In the genomic region with DNA sequence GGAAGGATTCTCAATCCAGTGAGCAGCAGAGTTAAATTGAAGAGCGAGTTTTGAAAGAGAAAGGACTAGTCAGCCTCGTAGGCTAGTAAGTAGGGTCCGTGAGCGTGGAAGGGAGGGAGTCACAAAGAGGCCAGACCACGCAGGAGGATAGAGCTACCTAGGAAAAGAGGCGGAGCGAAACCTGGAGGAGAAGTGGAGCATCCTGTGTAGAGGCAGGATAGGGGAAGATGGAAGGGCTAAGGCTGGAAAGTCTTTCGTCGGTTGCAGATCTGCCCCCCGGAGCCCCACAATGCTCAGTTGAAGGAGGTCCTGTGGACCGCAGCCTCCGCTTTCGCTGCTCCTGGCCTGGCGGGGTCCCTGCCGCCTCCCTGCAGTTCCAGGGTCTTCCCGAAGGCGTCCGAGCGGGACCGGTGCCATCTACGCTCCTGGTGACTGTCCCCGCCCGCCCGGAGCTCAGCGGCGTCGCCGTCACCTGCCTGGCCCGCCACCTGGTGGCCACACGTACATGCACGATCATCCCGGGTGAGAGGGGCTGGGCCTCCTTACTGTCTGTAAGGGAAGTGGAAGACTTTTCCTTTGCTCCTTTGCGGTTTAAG, we compare ENCODE assay signal across 8 mouse cellular contexts. TPM values are rescaled to one million over a fixed set of nuclear protein-coding genes. Genes with fewer than 3 reads are reported as not detected.
A peak's percentile ranks its signal among the peaks of the same experiment; 100 is the strongest.
DNase-seq lines count a peak whose midpoint lies in the region; ATAC-seq and TF ChIP-seq lines count a peak whose summit lies in the region.

No protein-coding gene starts in this region.

- no peak for TF ChIP-seq POLR2A in cerebellum, adult 2 months (IDR thresholded peaks at IDR 0.05; ENCODE audit: borderline replicate concordance, insufficient read depth, low read length)

- peaks cover 5% of the 10 kb centered on the region; the same call in 1 of the 2 replicates for H3K4me1 ChIP-seq in cerebellum, adult 2 months (ENCODE audit: control insufficient read depth, insufficient read depth, low read length)

- WGBS in cerebellum, adult 2 months = 2% methylated on average over 33 of the region's 33 CpGs

- peak; percentile 88 for DNase-seq in Muller cell, postnatal 12 days (ENCODE audit: inconsistent ontology term)
- DNase-seq in cerebellum, adult 2 months = peak; percentile 77 to 80
- DNase-seq in forelimb bud, embryonic 11.5 days (ENCODE audit: low read depth, low spot score) = peak; percentile 68
- peak; percentile 83 to 87 for DNase-seq in layer of hippocampus, postnatal 10 days (ENCODE audit: low spot score in 2 of 2)
- peak; percentile 86 for DNase-seq in lung, postnatal 14 days
- peak; percentile 75 for DNase-seq in ovary, postnatal 14 days (ENCODE audit: low spot score)
- peak; percentile 81 for DNase-seq in thymus, postnatal 25 days

- peak overlapping the region; percentile 70 for H3K4me3 ChIP-seq in cerebellum, adult 2 months (replicated peaks; ENCODE audit: insufficient read depth, low read depth, low read length)

- H3K27me3 ChIP-seq in cerebellum, adult 2 months (ENCODE audit: control insufficient read depth, insufficient read depth, low read length) = no peaks in the 10 kb centered on the region

- TF ChIP-seq CTCF in cerebellum, adult 2 months (IDR thresholded peaks at IDR 0.05; ENCODE audit: borderline replicate concordance, insufficient read depth, low read depth, low read length) = peak; percentile 75

- no peak overlapping the region for H3K27ac ChIP-seq in cerebellum, adult 2 months (ENCODE audit: insufficient read depth, low read length)

- ATAC-seq in hematopoietic stem cell, adult 5-6 weeks (replicated peaks in 1 of 2; ENCODE audit: insufficient read depth in 1 of 2, low FRiP score in 2 of 2, low TSS enrichment in 1 of 2, low read depth in 1 of 2, poor library complexity in 2 of 2, severe bottlenecking in 2 of 2) = peak; percentile 60

RNA-seq across cellular contexts. Expression of gene Vsig10l, which starts 3.2 kb away (rescaled TPM):
- polyA plus RNA-seq in cerebellum, adult 2 months (2012; rRNA removed) = 1.9 and 2.4 TPM in 2 replicates
- 5.0 and 5.1 TPM in 2 replicates for total RNA-seq in hematopoietic stem cell, adult 5-6 weeks (2017)
- total RNA-seq in layer of hippocampus, postnatal 10 days (2021) = 1 to 10 TPM; 3.6 to 5.5 TPM

RNA-seq across cellular contexts. Expression of gene Gm45233, which starts 22.3 kb away (rescaled TPM):
- polyA plus RNA-seq in cerebellum, adult 2 months (2012; rRNA removed) = 0.14 and 0.88 TPM in 2 replicates
- total RNA-seq in hematopoietic stem cell, adult 5-6 weeks (2017) = 2.5 TPM in 1 of 2 replicates, not detected in the other
- total RNA-seq in layer of hippocampus, postnatal 10 days (2021) = 1 to 10 TPM; 2.0 to 2.1 TPM

RNA-seq across cellular contexts. Expression of gene Etfb, which starts 22.3 kb away (rescaled TPM):
- 102 and 105 TPM in 2 replicates for polyA plus RNA-seq in cerebellum, adult 2 months (2012; rRNA removed)
- 316 and 319 TPM in 2 replicates for total RNA-seq in hematopoietic stem cell, adult 5-6 weeks (2017)
- 10 to 100 TPM; 61.8 to 68.0 TPM for total RNA-seq in layer of hippocampus, postnatal 10 days (2021)

RNA-seq across cellular contexts. Expression of gene Iglon5, which starts 23.7 kb away (rescaled TPM):
- polyA plus RNA-seq in cerebellum, adult 2 months (2012; rRNA removed) = 79.6 and 82.4 TPM in 2 replicates
- total RNA-seq in hematopoietic stem cell, adult 5-6 weeks (2017) = not detected in 2 replicates
- total RNA-seq in layer of hippocampus, postnatal 10 days (2021) = 10 to 100 TPM; 51.1 to 51.6 TPM

RNA-seq across cellular contexts. Expression of gene Cldnd2, which starts 25.6 kb away (rescaled TPM):
- polyA plus RNA-seq in cerebellum, adult 2 months (2012; rRNA removed) = not detected in 2 replicates
- total RNA-seq in hematopoietic stem cell, adult 5-6 weeks (2017) = not detected in 2 replicates
- total RNA-seq in layer of hippocampus, postnatal 10 days (2021) = not detected
